Mouse (Mus musculus): ENCODE measurements around the gene Ercc6l2.
"Not testable (repeated sequence)": the region's sequence is repeated elsewhere in the genome, so short reads cannot be mapped to it uniquely, and the experiment has no call there.

The Ercc6l2 gene

GRCm38 (mm10) chr13:63885532-63885949 is 70.5 kb downstream of the Ercc6l2 start:
- DNase-seq (ENCODE audit: low spot score) = no peak

DNA sequence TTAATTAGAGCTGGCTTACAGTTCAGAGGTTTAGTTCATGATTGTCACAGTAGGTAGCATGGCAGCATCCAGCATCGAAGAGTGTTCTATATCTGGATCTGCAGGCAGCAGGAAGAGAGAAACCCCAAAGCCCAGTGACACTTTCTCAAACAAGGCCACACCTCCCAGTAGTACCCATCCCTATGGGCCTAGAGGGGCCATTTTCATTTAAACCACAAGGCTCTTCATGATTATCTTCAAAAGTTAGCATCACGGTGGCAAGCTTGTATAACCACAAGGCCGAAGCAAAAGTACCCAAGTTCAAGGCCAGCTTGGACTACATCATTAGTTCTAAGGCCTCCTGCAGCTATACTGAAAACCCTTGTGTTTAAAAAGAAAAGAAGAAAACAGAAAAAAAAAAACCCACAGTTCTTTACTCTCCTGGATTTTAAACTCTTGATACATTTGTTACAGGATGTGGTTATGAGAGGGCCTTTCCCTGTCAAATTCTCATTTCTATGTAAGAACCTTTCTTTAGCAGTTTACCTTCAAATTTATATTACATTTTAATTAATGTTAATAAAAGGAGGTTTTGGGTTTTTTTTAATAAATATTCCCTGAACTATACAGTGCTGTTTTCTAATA is 71.5 kb downstream of the Ercc6l2 start:
- DNase-seq (ENCODE audit: low spot score) = no peak

DNA sequence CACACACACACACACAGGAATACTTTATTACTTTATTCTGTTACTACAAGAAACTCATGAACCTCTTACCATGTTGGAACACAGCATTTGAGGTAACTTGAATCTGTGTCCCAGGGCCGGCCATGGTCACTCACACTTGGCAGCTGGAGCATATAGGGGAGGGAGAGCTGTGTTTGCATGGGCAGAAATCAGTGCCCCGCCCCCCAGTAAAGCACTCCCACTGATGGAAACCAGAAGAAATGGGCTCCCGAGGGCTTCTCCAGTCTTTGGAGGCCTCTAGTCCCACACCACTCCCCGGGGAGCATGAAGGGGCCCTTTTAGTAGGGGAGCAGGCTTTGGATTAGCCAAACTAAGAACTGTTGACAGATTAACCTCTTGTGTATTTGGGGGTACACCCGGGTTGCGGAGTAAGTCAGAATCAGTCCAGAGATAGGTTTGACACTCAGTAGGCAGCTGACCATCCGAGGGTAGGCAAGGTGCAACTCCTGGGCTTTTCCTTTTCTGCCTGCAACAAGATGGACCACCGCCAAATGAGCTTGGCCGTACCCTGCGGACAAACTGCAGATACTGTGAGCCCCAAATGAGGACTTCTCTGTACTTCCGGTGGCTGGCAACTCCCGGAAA is 85.8 kb downstream of the Ercc6l2 start:
- DNase-seq (ENCODE audit: low spot score) = no peak

DNA sequence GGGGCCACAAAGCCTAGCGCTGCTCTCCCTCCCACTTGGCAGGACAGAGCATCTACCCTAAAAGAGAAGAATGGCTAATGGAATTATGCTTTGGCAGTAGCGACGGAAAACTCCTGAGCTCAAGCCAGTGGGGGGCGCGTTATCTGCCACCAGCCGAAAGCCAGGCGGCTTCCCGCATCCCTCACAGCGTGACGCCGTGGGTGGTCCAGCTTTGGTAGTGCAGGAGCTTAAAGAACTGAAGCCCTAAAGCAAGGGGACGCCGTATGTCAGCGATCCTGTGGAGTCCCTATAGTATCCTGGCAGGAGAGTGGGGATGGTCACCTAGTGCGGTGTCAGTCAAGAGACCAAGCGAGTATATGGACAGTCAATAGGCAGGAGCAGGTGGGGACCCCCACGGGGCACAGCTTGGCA is 86.3 kb downstream of the Ercc6l2 start:
- no peak for DNase-seq (ENCODE audit: low spot score)

GRCm38 (mm10) chr13:63901714-63902597 is 86.9 kb downstream of the Ercc6l2 start:
- no peak for DNase-seq (ENCODE audit: low spot score)

DNA sequence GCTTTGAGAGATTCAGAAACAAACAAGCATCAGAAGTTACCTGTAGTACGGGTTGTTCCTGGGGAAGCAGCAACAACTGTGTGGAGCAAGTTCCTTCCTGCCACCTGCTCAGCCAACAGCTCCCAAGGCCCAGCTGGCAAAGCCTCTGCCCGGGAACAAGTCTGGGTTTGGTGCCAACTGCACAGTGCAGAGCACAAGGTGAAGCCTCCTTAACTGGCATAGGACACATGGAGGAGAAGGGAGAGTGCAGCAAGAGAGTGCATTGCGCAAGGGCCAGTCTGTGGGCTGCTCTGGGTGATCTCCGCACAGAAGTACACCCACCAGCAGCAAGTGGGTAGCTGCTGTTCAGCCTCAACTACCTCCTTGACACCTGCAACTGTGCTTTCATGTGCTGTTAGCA is 91.5 kb downstream of the Ercc6l2 start:
- no peak for DNase-seq (ENCODE audit: low spot score)

DNA sequence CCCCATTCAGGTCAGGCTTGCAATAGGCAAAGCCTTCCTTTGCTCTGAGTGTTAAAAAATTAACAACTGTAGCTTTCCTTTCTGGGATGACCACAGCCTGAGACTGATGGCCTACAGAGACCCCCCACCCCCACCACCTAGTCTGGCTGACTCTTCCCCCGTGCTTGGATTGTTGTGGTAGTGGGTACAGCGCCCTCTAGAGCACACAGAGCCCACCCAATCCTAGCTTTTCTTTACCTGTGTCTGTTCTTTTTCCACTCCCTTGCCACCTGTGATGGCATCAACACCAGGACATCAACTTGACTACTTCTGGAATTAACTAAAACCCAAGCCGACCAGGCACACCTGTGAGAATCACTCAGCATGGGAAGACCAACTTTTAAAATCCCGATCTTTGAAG is 92.4 kb downstream of the Ercc6l2 start:
- no peak for DNase-seq (ENCODE audit: low spot score)

DNA sequence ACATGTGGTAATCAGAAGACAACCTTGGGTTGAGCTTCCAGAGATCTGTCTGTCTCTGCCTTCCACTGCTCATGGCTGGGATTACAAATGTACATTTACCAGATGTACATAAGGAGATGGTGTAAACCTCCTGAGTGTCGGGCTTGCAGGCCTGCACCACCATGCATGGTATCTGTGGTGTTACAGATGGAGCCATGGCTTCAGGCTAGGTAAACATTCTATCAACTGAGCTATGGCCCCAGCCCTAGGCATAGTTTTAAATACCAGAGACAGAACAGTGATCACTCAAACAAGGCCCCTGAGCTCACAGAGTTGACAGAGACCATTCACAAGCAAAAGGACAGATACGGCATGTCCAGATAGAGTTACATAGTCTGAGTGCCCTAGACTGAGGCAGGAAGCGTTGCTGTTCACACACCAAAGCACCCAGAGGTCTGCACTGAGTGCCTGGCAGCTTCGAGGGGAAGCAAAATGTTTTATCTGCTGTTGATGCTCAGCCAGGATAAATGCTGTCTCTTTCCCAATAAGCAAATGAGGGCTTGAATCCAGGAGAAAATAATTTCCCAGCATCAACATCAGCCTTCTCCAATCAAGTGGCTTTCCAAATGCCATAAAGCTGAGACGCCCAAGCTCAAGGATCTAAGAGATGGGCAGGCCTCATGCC is 95.2 kb downstream of the Ercc6l2 start:
- DNase-seq (ENCODE audit: low spot score) = no peak

- DNase-seq (ENCODE audit: low spot score) = no peak
Measured at GRCm38 (mm10) chr13:63911617-63912016, 96.6 kb downstream of the Ercc6l2 start.

- no peak for DNase-seq (ENCODE audit: low spot score)
Measured at GRCm38 (mm10) chr13:63913136-63913535, 98.1 kb downstream of the Ercc6l2 start.

- DNase-seq (ENCODE audit: low spot score) = no peak
Measured at GRCm38 (mm10) chr13:63915176-63915575, 100.1 kb downstream of the Ercc6l2 start.

DNA sequence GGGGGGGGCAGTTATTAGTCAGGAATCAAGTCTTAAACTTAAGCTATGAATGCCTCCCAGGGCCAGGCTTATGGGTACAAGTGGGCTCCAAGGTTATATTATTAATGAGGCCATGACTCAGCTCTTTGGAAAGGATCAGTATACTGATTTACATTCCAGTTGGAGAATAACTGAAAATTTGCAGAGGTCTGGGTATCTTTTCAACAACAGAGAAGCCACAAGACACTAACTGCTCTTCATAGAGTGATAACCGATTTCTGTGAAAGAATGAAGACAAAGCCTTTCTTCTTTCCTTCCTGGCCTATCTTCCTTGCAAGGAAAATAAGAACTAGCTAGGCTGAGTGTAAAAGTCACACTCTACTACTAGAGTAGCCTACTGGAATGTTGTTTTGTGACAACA is 100.6 kb downstream of the Ercc6l2 start:
- DNase-seq (ENCODE audit: low spot score) = no peak

GRCm38 (mm10) chr13:63916568-63916967 is 101.5 kb downstream of the Ercc6l2 start:
- DNase-seq (ENCODE audit: low spot score) = no peak

GRCm38 (mm10) chr13:63917198-63917767 is 102.2 kb downstream of the Ercc6l2 start:
- no peak for DNase-seq (ENCODE audit: low spot score)

DNA sequence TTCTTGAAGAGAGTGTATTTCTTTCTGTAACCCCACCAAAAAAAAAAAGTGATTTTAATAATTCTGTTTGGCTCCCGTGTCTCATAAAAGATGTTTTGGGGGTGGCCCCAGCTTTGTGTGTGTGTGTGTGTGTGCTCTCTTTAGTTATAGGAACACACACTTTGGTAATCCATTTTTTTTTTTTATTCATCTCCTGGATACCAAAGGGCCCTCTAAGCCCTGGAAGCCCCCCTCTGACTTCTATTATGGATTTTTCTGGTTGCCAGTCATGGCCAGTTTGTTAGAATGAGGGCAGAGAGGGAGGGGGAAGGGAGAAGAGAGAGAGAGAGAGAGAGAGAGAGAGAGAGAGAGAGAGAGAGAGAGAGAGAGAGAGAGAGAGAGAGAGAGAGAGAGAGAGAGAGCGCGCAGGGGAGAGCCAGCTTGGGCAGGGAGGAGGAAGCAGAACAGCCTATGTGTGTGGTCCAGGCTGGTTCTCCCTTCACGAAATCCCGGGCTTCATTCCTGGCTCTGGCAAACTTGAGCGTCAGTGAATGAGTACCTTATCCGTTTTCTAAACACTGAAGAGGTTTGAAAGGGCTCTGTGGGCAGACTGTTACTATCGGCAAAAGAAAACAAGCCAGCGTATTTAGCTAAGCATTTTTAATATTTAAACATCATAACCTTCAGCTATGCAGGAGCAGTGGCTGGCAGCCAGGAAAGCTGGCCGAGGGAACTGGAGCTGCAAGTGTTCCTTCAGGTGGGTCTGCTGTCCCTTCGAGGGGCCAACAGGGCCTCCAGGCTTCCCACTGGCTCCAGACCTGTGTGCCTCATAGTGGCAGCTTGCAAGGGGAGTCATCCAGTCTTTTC is 103.0 kb downstream of the Ercc6l2 start:
- DNase-seq (ENCODE audit: low spot score) = no peak

- no peak for DNase-seq (ENCODE audit: low spot score)
Measured at GRCm38 (mm10) chr13:63918733-63919422, 103.8 kb downstream of the Ercc6l2 start.

DNA sequence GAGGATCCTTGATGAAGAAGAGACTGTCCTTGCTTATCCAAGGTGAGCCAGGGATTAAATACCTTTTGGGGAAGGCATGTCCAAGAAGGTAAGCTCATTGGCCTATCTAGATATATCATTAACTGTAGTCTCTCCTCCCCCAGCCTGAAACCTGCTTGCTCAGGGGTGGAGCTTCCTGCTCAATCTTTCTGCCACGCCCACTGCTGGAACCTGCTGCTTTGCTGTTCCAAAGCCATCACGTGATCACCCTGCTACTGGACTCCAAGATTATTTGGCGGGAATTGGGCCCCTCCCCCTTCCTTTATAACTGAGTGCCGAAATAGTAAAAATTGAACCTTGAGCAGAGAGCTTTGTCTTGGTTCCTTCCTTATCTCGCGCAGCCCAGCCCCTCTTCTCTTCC is 109.0 kb downstream of the Ercc6l2 start:
- DNase-seq (ENCODE audit: low spot score) = not testable (repeated sequence)

DNA sequence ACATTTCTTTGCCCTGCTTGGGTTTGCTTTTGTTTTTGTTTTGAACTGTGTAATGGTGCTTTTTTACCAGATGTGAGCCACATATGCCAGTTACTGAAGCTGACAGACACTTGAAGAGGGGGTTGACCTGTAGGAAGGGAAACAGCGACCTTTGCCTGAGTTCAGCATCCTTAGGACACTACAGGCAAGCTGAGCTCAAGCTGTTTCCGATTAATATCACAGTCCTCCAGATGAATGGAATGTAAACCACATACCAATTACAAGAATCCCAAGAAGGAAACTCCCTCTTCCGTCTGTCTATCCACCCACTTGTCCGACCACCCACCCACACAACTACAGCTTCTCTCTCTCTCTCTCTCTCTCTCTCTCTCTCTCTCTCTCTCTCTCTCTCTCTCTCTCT is 112.3 kb downstream of the Ercc6l2 start:
- no peak for DNase-seq (ENCODE audit: low spot score)

GRCm38 (mm10) chr13:63929351-63929750 is 114.3 kb downstream of the Ercc6l2 start:
- no peak for DNase-seq (ENCODE audit: low spot score)

GRCm38 (mm10) chr13:63929917-63930515 is 115.0 kb downstream of the Ercc6l2 start:
- DNase-seq (ENCODE audit: low spot score) = no peak
